Mouse (Mus musculus) megakaryocyte, embryonic 14.5 days (primary cell): Measurements from ENCODE around the gene Fmo5.

Source experiments
- FLI1 ChIP-seq: IDR thresholded peaks from 2 replicates; pipeline ENCODE4 v1.6.1; 2012; ENCODE audit warnings: low read length, inconsistent platforms, mixed read lengths
- GATA1 ChIP-seq: IDR thresholded peaks from 3 replicates; pipeline ENCODE4 v1.6.1; 2012; ENCODE audit warnings: mixed read lengths, low read length, inconsistent platforms, borderline replicate concordance

DNA sequence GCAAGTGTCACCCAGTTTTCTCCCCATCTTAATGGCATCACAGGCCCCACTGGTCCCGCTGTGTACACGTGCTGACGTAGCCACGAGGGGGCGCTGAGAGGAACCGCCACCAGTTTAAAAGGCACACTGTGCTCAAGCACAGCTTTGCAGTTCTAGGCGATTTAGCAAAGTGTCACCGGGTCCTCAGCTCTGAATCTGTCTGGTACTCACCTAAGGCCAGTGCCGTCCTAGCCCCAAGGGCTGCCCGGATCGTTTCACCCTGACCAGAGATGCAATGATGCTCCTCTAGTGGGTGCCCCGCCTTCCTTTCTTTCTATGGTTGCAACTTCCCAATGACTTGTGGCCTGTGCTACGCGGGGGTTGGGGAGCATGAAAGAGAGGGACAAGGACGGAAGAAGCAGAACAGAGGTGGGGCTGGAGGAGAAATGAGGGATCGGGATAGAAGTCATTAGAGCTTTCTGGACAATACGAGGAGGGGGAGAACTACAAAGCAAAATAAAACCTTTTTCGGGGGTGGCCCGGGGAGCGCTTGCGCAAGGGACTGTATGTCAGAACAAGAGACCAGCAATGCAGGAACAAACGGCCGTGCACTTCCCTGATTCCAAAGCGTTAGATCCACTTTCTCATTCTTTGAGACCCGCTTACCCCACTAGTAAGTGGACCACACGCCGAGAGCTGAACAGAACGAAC is 52.2 kb downstream of the Fmo5 start:
- TF ChIP-seq FLI1 (no peak), GATA1 (no peak)
